Mouse (Mus musculus): ENCODE measurements around the gene Prlr.

The Prlr gene

DNA sequence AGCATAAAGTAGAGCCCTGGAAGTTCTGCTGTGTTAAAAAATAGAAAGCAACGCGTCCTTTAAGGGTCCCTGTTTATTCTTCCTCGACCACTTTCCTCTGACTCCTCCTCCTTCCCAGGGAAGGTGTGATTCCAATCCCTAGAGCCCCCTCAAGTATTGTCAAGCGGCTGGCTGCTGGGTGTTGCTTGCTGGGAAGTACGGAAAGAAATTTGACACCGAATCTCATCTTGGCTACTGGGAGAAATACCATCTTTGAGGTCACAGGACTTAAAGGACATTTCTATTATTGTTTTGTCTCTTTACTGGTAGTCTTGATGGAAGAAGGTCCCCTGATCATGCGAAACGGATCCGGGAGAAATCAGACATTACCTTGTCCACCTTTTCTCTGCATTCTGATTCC lies at the start of gene Prlr:
Gene Prlr, plus strand, starts transcription at position 156 of the 400 bp plus-strand sequence.
- no peak for DNase-seq (ENCODE audit: low spot score)

DNA sequence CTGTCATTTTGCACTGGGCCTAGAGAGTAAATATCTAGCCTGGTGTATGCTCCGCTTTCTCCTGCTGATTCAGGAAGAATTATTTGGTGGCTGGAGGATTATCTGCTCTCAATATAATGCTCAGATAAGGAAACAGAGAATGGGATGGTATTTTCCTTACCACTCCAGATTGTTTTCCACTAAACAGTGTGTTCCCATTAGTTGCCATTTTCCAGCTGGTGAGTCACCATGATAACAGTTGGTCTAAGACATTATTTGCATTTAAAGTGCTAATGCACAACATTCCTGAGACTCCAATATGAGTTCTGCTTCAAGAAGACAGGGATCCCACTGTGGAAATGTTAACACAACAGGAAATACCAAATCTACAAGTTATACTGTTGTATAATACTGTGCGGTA lies 43.3 kb upstream of the Prlr start:
- no peak for DNase-seq (ENCODE audit: low spot score)

DNA sequence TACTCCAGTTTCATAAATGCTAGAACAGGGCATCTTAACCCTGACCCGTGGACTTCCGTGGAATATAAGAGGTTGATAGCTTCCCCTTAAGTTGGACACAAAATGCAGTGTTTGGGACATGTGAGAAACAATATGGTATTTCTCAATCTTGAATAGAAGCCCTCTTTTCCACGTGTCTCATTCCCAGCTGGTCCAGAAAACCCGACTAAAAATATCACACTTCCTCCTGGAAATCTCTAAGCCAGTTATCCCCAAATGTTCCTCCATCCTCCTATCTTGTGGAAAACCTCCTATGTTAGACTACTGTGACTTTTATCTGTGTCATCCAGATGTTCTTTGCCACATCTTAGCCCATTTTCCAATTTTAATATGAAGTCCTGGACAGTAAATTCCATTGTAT lies 42.1 kb upstream of the Prlr start:
- no peak for DNase-seq (ENCODE audit: low spot score)

DNA sequence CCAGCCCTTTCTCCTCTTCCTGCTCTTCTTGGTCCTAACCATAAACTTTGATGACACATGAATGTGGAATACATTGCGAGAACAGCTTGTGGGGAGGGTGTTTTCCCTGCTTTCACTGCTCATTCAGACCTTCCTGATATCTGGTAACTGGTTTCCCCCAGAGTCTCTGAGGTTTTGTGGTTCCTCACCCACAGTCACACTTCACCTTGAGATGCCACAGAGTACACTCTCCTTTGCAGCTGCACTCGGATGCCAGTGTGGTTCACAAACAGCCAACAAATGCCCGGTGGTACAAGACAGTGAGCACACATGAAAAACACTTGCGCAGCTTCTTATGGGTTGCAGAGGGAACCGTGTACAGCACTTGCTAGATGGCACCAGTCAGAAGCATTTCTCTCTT lies 32.5 kb upstream of the Prlr start:
- no peak for DNase-seq (ENCODE audit: low spot score)

DNA sequence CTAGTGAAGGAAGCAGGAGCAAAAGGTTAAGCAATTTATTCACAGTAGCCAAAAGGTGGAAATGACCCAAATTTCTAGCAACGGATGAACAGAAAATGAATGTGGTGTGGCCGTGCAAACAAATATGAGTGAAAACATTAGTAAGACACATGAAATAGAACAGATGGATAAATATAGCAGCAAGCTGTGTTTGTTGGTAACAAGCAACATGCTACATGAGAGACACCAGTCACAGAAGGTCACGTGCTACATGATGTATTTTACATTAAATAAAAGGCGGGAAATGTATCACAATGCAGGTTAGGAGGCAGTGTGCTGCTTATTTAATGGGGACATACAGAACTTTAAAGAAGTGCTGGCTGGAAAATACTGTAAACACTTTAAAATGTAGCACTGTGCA lies 28.8 kb upstream of the Prlr start:
- DNase-seq (ENCODE audit: low spot score): no peak

DNA sequence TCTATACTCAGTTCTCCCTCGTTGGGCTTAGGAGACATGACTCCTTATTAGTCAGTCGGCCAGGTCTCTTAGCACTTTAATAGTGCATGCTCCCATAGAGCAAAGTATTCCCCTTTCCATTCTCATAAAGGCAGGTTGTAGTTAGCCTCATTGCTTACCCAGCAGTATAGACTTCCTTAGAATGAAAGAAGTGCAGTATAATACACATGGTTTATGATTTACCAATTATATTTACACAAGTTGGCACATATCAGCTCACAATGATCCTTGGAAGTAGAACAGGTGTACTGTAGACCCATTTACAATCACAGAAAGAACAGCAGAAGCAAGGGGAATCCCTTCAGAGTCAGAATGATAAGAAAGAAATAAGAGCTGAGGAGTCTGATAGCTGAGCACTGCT lies 16.4 kb upstream of the Prlr start:
- no peak for DNase-seq (ENCODE audit: low spot score)

DNA sequence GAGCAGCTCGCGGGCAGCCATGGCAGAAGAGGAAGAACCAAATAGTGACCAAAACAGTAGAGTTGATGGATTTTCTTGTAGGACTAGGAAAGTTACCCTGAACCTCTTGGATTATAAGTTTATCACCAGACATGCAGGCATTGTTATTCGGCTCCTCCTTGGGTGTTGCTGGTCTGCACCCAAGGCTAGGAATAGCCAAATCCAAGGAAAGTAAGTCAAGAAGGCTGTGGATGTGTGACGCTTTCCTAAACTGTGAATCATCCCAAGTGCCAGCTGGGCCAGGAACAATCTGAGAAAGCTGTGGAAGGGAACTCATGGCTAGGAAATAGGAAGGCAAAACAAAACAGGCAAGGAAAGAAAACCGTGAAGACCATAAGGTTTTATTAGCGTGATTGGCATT lies 2.0 kb upstream of the Prlr start:
- no peak for DNase-seq (ENCODE audit: low spot score)

DNA sequence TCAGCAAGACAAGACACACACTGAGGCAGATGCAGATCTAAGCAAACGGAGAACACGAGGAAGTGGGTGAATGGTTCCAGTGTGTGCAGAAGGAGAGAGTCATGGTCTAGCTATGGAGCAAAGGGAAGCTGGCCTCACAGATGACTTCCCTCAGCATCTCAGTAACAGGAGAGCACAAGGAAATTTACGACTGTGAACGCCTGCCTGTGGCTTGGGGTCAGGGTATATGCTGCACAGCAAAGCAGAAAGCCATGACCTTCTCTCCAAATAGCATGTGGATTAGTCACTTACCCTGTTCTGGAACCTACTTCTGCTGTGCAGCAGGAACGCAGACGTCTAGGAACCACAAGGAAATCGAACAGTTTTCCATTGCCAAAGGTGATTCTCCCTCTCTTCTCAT lies 1.4 kb upstream of the Prlr start:
- DNase-seq (ENCODE audit: low spot score): no peak

DNA sequence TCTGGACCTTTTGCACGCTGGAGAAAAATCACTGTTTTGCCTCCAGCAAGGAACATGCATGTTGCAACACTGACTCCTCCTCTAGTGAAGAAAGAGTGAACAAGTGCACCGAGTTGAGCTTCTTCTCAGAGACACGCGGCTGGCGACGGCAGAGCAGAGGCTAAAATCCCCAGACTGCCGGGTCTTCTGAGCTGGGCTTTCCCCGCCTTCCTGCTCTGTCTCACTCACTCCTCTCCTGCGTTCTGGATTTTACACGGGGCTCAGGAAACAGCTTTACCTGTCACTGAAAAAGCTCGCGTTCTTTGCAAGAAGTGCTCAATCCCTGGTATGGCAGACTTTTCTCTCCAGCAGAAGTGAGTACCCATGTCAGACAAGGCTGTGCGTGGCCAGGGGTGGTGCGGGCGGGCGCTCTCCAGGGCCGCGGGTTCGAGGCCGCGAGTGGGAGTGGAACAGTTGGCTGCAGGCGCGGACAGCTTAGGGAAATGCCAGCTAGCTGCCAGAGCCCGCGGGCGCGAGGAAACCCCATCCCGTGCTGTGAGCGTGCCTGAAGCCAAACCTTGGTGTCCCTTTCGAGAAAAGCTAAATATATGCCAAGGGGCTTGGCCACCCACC lies 587 bp downstream of the Prlr start:
- no peak for DNase-seq (ENCODE audit: low spot score)

DNA sequence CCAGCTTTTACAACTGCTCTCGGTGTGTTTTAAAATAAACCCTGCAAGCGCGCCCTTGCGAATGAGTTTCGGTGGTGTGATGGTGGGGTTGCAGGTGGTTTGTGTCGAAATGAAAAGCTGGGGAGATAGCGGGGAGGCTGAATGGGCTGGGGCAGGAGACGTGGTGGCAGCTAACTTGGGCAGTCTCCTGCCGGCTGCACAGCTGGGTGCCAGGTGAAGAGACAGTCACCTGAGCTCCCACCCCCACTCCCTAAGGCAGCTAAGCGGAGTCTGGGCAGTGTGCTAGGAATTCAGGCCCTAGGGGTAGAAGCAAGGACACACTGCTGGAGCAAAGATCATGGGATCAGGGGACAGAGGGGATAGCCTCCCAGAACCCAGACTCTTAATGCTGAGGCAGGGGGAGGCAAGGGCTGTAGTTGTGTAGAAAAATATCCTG lies 1.1 kb downstream of the Prlr start:
- no peak for DNase-seq (ENCODE audit: low spot score)

DNA sequence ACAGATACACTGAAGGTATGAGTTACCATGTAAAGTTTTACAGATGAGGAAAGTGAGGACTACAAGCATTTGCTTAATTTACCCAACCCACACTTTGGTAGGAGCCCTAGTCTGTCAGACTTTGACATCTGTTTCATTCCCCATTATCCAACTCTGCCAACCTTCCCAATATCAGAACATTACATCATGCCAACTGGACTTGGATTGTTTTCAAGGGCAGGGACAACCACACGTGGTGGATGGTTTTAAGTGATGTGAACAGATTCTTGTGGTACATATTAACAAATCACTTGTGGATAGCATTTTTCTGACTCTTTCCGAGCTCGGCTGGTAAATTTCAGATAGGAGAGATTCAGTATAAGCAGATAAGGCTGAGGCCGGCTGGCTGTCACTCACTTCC lies 3.7 kb downstream of the Prlr start:
- DNase-seq (ENCODE audit: low spot score): no peak

DNA sequence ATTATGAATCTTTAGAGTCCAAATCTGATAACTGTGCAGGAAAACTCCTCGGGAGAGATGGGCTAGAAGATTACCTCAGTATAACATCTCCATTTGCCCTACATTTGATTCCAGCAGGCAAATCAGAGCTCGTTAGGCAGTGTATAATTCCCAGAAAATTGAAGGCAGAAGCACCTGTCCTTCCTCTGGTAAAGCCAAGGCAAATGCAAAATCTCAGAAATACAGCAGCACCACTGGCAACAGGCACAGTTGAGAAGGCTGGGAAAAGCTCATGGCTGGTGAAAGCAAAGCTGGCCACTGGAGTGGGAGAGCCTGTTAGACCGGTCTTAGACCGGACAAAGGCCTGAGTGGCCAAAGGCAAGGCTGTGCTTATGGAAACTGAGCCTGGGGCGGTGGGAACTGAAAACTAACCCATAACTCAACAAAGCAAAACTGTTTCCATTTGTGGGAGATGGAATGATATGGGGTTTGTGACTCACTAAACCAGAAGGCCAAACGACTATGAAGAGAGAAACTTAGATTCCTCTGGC lies 15.1 kb downstream of the Prlr start:
- DNase-seq (ENCODE audit: low spot score): no peak

DNA sequence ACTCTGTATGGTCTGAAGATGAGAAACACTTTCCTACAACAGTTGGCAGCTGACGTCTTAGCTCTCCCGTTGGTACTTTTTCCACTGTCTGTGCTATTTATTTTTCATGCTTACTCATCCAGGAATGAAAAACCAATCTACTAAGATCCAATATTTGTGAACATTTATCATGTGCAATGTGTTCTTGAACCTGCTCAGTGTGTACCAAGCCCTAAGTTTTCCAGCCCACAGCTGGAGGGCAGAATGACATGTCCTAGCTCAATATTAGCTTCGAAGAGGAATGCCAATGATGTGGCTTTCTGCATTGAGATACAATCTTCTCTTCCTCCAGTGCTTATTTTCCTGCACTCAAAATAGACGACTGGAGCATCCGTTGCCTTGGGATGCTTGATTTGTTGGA lies 24.0 kb downstream of the Prlr start:
- no peak for DNase-seq (ENCODE audit: low spot score)

DNA sequence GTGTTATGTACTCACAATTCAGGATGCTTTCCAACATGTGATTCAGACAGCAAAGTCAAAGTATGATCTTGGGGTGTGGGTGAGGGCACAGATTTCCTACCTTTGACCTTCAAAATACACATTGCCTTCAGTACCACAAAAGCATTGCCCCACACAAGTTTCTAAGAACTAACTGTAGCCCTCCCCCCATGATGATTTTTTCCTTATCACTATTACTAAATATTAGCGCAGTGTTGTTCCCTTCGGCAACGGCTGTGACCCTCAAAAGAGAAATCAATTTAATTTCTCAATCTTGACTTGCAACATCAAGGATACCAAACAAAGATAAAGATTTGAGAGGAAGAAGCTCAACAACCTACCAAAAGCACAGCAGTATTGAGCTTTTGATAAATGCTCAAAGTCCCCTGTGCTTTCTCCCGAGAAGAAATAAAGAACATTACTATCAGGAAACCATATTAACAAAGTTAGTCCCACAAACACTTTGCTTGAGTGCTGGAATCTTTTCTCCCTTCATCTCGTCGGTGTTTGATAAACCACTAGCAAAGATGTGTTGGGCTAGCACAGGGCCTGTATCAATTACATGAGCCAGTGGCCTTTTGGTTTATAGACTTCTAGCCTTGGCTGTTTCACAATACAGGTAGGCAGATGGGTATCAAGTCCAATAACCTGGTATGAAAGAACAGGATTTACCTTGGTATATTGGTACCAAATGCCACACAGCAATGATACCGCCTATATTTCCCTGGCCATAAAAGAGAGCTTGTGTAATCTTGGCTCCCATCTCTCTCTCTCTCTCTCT lies 25.7 kb downstream of the Prlr start:
- DNase-seq (ENCODE audit: low spot score): no peak

DNA sequence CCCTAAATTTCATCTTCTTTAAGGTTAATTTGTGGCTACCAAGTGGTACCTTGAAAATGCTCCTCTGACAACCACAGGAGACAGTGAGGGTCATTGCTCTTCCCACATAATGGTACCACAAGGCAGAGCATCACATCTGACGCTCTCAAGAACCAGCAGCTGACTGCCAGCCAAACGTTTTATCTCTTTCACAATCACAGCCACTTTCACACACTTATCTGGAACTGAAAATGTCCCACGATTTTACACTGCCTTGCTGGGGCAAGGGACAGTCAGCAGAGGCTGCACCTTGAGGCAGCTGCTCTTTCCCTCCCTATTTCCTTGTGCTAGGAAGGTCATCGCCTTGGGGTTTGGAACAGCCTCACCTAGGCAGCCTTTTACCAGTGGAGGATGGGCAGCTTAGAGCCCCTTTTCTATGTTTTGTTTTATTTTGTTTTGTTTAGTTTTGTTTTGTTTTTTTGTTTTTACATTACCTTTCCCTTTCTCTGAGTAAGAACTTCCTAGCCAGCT lies 33.3 kb downstream of the Prlr start:
- DNase-seq (ENCODE audit: low spot score): no peak

DNA sequence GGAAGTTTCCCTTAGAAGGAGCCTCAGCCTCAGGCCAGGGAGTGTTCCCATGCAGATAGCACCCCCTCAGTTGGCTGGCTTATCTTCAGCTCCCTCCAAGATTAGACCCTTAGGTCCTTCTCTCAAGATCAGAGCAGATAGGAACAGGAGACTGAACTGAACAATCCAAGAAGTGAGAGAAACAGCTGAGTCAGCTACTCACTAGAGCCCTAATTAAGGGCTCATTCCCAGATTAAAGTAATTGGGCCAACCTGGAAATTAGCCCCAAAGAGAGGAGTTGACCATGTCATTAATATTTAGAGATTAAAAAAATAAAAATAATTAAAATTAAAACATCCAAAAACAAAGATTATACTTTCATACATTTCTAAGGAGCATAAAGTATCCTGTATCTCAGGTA lies 35.0 kb downstream of the Prlr start:
- DNase-seq (ENCODE audit: low spot score): no peak

DNA sequence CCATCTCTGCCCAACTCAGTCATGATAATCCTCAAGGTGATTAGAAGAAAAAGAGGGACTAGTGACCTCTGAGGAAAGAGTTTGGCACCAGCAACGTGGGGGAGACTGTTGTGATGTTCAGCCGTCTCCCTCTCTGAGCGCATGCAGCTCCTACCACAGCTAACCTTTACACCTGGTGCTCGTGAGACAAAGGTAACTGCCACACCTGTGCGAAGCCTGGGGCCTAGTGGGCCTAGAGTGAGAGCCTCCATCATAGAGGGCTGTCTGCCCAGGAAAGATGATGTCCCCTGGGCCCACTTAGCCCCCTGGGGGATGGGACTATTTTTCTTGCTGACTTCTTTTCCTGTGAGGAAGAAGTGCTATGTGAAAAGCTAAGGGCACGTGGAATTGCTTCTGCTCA lies 36.2 kb downstream of the Prlr start:
- no peak for DNase-seq (ENCODE audit: low spot score)

DNA sequence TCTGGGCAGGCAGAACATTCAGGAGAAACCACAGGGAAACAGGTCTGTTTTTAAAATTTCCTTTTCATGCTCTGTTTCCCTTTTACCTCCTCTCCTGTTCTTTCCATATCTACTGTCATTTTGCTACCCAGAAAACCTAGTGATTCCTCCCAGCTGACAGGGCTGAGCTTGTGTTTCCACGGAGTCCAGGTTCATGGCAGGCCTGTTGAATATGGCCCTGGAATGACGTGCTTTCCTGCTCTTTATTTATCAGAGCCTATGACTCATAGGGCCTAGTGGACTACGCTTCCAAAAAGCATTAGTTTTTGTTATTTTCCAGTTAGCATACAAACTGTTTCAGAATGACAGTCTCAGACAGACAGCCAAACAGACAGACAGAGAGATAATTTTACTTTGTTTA lies 36.7 kb downstream of the Prlr start:
- no peak for DNase-seq (ENCODE audit: low spot score)

DNA sequence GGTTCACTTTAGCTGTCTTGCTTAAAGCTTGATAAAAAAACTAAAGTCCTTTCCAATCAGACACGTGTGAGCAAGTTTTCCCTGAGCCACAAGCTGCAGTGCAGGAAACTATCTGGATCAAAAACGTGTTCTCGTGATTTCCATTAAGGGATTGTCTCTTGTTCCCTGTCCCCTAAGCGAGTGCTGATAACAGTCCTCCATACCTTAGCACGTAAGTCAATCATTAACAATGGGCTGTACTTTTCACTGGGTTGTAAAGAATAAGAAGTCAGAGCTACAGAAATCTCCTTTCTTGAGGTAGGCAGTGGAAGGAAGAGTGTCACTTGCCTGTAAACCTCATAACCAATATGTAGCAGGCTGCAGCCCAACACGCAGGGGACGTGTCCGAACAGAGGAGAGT lies 38.7 kb downstream of the Prlr start:
- DNase-seq (ENCODE audit: low spot score): no peak

DNA sequence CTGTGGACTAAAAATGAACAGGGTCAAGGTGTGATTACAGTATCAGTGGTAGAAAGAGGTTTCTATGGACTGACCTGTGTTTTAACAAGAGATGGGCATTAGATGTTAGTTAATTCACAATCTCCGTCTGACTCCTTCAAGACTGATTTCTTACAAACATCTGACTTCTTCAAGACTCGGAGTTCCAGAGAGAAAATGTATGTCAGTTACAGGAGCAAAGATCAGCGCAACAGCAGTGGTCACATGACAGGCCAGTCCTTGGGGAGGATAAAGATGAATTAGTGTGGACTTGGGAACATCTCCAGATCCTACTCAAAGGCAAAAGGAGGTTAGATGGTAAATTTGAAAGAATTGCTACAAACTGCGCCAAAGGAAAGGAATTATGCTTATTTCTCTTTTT lies 39.2 kb downstream of the Prlr start:
- no peak for DNase-seq (ENCODE audit: low spot score)

DNA sequence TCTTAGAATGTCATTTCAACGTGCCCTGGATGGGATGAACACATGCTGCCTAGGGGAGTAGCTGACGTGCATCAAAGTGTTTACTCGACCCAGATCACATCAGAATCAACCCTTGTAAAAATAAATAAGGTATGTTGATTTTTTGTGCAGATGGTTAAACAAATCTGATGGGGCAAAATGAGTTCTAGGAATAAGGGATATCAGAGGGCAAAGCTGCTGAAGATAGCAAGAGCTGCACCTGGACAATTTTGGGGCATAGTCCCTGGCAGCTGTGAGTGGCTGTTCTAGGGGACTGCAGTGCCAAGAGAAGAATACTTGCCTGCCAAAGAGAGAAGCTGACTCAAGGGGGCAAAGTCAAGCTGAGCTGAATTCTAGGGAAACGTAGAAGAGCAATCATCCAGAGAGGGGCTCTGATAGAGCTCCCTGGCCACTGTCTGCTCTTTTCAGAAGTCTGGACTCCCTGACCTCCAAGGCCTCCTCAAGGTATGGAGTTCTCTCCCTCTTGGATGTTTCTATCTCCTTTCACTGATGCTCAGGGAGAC lies 46.6 kb downstream of the Prlr start:
- DNase-seq (ENCODE audit: low spot score): no peak

DNA sequence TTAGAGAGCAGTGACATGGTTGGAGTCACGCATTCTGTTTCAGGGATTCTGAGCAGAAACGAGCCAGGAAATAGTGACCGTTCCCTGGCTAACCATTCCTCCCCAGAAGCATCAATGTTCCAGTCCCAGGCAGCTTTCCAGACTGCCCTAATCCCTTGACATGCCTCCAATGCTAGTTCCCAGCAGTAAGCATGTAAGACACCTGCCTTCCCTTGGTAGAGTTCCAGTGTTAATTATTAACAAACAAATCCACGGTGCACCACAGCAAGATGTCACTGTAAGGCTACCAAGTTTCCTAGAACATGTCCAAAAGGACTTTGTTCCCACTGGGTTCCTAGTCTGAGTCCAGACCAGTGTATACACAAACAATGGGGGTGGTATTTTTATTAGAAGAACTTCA lies 48.7 kb downstream of the Prlr start:
- no peak for DNase-seq (ENCODE audit: low spot score)

DNA sequence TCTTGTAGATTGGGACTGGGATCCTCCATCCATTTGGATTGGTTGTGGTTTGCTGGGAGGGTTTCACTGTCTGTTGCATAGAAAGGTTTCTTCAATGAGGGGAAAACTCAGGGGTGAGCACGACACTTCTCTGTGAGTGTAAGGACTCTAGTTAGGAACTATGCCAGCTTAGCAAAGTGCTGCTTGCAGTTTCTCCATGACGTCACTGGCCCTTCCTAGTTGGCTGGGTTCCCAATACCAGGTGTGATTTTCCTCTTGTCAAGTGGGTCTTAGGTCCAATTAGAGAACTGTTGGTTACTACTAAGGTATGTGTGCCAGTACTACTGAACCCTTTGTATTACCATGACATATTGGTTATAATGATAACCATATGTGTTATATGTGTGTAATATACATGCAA lies 51.6 kb downstream of the Prlr start:
- DNase-seq (ENCODE audit: low spot score): no peak
